Mouse (Mus musculus) heart, postnatal 0 days (tissue): ENCODE measurements around the gene Adrb1.

Experiments used
- CTCF ChIP-seq: IDR thresholded peaks from 2 replicates; pipeline ENCODE4 v1.5.1; 2016; ENCODE audit warnings: antibody characterized with exemption, control low read depth, low read depth
- EP300 ChIP-seq: IDR thresholded peaks from 2 replicates; pipeline ENCODE4 v1.6.1; 2016; ENCODE audit warnings: antibody characterized with exemption, low read depth

DNA sequence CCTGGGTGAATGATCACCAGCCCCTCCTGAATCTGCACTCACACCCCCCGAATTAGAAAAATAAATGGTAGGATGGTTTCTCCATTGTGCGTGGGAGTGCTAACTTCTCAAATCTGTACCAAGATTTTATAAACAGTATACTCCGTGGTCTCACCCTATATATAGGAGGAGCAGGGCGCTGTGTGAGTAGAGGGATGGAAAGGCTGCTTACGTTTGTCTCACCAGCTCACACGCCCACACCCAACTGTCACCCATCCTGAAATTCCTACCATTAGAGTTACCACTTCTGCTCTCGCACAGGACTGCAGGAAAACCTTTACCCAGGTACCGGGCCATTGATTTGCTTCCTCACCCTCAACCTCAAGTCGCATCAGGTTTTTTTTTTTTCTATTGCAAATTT, 47.0 kb downstream of the Adrb1 start:
- TF ChIP-seq CTCF, result no peak
- no peak for TF ChIP-seq EP300
